Mouse (Mus musculus): ENCODE results near the gene Mcts2. TPM values are rescaled to one million over a fixed set of nuclear protein-coding genes. Genes with fewer than 3 reads are reported as not detected.

Gene Mcts2
- polyA plus RNA-seq (2012; rRNA removed) = 23.9 and 25.3 TPM in 2 replicates

GRCm38 (mm10) chr2:152686806-152687267, at the start of gene Mcts2:
Gene Mcts2 (plus strand): TSS chr2:152687035.

DNA sequence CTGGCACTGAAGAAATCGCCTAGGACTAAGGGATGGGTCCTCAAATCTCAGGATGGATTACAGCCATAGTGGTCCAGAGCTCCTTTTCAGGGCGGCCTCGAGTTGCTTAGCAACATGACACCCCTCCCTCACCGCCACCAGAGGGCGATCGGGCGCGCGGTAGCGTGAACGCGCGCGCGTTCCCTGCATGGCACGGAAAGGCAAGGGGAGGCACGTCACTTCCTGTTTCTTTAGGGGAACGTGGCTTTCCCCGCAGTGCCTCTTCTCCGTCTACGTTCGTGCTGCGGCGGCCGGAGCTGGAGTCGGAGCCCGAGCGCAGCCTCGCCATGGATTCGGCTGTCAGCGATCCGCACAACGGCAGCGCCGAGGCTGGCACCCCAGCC, 17.6 kb upstream of the Mcts2 start, which contains the start of gene H13:
Gene H13 (plus strand): TSS at position 206 of the 383 bp plus-strand sequence.

DNA sequence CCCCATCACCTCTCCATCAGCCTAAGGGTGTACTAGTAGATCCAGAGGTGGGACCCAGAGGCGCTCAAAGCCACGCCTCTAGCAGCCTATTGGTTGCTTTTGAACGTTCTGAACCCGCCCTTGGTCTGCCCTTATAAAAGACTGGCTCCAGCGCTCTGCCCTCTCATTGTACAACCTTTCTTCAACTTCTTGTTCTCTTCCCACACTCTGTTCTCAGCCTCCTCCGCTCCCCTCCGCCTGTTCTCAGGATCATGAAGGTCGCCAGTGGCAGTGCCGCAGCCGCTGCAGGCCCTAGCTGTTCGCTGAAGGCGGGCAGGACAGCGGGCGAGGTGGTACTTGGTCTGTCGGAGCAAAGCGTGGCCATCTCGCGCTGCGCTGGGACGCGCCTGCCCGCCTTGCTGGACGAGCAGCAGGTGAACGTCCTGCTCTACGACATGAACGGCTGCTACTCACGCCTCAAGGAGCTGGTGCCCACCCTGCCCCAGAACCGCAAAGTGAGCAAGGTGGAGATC, 49.3 kb downstream of the Mcts2 start, which contains the start of gene Id1:
Gene Id1 (plus strand): TSS at position 162 of the 512 bp plus-strand sequence.

Other genes starting within 250 kb of the Mcts2 start
- not detected in 2 replicates for gene Defb23, start 222.4 kb upstream of the Mcts2 start, polyA plus RNA-seq (2012; rRNA removed)
- gene Defb20, start 210.0 kb upstream of the Mcts2 start, polyA plus RNA-seq (2012; rRNA removed) = not detected in 2 replicates
- gene Defb22, start 196.9 kb upstream of the Mcts2 start, polyA plus RNA-seq (2012; rRNA removed) = not detected in 2 replicates
- gene Defb26, start 175.3 kb upstream of the Mcts2 start, polyA plus RNA-seq (2012; rRNA removed) = not detected in 2 replicates
- gene Defb28, start 168.8 kb upstream of the Mcts2 start, polyA plus RNA-seq (2012; rRNA removed) = not detected in 2 replicates
- gene Defb29, start 146.9 kb upstream of the Mcts2 start, polyA plus RNA-seq (2012; rRNA removed) = not detected in 2 replicates
- gene Gm17416, start 117.7 kb upstream of the Mcts2 start, polyA plus RNA-seq (2012; rRNA removed) = not detected in 2 replicates
- not detected in 2 replicates for gene Defb21, start 114.3 kb upstream of the Mcts2 start, polyA plus RNA-seq (2012; rRNA removed)
- gene Defb19, start 106.7 kb upstream of the Mcts2 start, polyA plus RNA-seq (2012; rRNA removed) = not detected in 2 replicates
- not detected in 2 replicates for gene Defb45, start 87.6 kb upstream of the Mcts2 start, polyA plus RNA-seq (2012; rRNA removed)
- not detected in 2 replicates for gene Defb36, start 82.7 kb upstream of the Mcts2 start, polyA plus RNA-seq (2012; rRNA removed)
- not detected in 2 replicates for gene Defb25, start 64.0 kb upstream of the Mcts2 start, polyA plus RNA-seq (2012; rRNA removed)
- gene Rem1, start 60.1 kb upstream of the Mcts2 start, polyA plus RNA-seq (2012; rRNA removed) = 0.43 and 0.80 TPM in 2 replicates
- gene H13, start 17.6 kb upstream of the Mcts2 start, polyA plus RNA-seq (2012; rRNA removed) = 156 and 166 TPM in 2 replicates
- gene Id1, start 49.2 kb downstream of the Mcts2 start, polyA plus RNA-seq (2012; rRNA removed) = 104 and 112 TPM in 2 replicates
- gene Cox4i2, start 67.1 kb downstream of the Mcts2 start, polyA plus RNA-seq (2012; rRNA removed) = 6.7 and 6.9 TPM in 2 replicates
- gene Bcl2l1, start 144.7 kb downstream of the Mcts2 start, polyA plus RNA-seq (2012; rRNA removed) = 91.7 and 101 TPM in 2 replicates
- 11.6 and 12.9 TPM in 2 replicates for gene Tpx2, start 160.9 kb downstream of the Mcts2 start, polyA plus RNA-seq (2012; rRNA removed)
- 0.05 and 0.56 TPM in 2 replicates for gene Mylk2, start 224.3 kb downstream of the Mcts2 start, polyA plus RNA-seq (2012; rRNA removed)
- gene Foxs1, start 246.2 kb downstream of the Mcts2 start, polyA plus RNA-seq (2012; rRNA removed) = 3.5 TPM in 2 replicates